Mouse (Mus musculus) limb, embryonic 15.5 days (tissue): ENCODE results near the gene Gpr137c. TPM values are rescaled to one million over a fixed set of nuclear protein-coding genes. Genes with fewer than 3 reads are reported as not detected.

ENCODE experiments used
- ATAC-seq: fragments of 200-750 bp; cut with Nextera tagmentation; 2 replicates; pipeline ENCODE4 v1.8.0; 2017; ENCODE audit warnings: low read depth, moderate TSS enrichment; ENCODE audit not compliant: insufficient number of reproducible peaks, low FRiP score, low TSS enrichment
- H3K27ac ChIP-seq: fragments of 300-500 bp; sonication (generic); 2 replicates; pipeline ENCODE4 v1.5.1; 2015; ENCODE audit warnings: moderate library complexity, mild to moderate bottlenecking, inconsistent platforms
- H3K27me3 ChIP-seq: fragments of 300-500 bp; sonication (generic); 2 replicates; pipeline ENCODE4 v1.6.1; 2015; ENCODE audit warnings: inconsistent platforms
- H3K36me3 ChIP-seq: fragments of 300-500 bp; sonication (generic); 2 replicates; pipeline ENCODE4 v1.6.1; 2015; ENCODE audit warnings: inconsistent platforms
- H3K4me1 ChIP-seq: fragments of 300-500 bp; sonication (generic); 2 replicates; pipeline ENCODE4 v1.6.1; 2015; ENCODE audit warnings: inconsistent platforms
- H3K4me2 ChIP-seq: fragments of 300-500 bp; sonication (generic); 2 replicates; pipeline ENCODE4 v1.6.1; 2015; ENCODE audit warnings: mild to moderate bottlenecking, inconsistent platforms
- H3K4me3 ChIP-seq: fragments of 300-500 bp; sonication (generic); 2 replicates; pipeline ENCODE4 v1.5.1; 2015; ENCODE audit warnings: mild to moderate bottlenecking, inconsistent platforms
- H3K9ac ChIP-seq: fragments of 300-500 bp; sonication (generic); 2 replicates; pipeline ENCODE4 v1.6.1; 2015; ENCODE audit warnings: inconsistent platforms
- H3K9me3 ChIP-seq: fragments of 300-500 bp; sonication (generic); 2 replicates; pipeline ENCODE4 v1.6.1; 2016; ENCODE audit warnings: inconsistent platforms
- WGBS: fragments of 180-500 bp; shearing (Covaris S2); methylation state at CpG from one replicate; pipeline ENCODE4 v1.1.7; 2015; 5-methylcytosine and 5-hydroxymethylcytosine counted together
- polyA plus RNA-seq: library from polyadenylated mRNA; unstranded; fragments of >200 nt; fragmentation: Nextera tagmentation; extraction: Ambion mirVana; gene quantifications from 2 replicates; pipeline ENCODE4 v1.2.1, GENCODE M21; 2015

Gene Gpr137c
- polyA plus RNA-seq, 1 experiment from 2014 or later, result 2.5 TPM

GRCm38 (mm10) chr14:45323320-45323719 lies 103.8 kb downstream of the Gpr137c start:
- WGBS, result 70% methylated on average over 3 of the region's 3 CpGs
- H3K9ac ChIP-seq, result no peak overlapping the region
- H3K4me3 ChIP-seq, result no peak overlapping the region
- H3K9me3 ChIP-seq, result no peaks in the 10 kb centered on the region
- no peak overlapping the region for H3K4me2 ChIP-seq
- H3K36me3 ChIP-seq, result no peaks in the 10 kb centered on the region
- H3K27me3 ChIP-seq, result 0 out of 2 replicates have a peak, but pooled peaks cover 2% of the 10 kb centered on the region
- no peak for ATAC-seq
- H3K27ac ChIP-seq, result no peak overlapping the region
- no peaks in the 10 kb centered on the region for H3K4me1 ChIP-seq

DNA sequence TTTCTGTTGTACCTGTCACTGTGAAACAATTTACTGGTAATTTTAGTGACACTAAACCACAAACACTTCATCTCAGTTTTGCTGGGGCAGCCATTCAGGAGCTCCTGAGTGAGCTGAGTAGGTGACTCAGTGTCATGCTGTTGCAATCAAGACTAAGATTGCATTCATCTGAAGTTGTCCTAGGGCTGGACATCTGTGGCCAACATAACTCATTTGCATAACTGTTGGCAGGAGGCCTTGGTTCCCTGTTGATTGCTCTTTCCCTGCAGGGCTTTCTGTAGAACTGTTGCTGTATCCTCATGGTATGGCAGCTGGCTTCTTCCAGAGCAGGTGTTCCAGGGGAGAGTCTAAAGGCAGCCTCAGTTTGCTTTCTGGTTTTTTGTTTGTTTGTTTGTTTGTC lies 106.0 kb downstream of the Gpr137c start:
- no peaks in the 10 kb centered on the region for H3K36me3 ChIP-seq
- H3K27me3 ChIP-seq, result no peaks in the 10 kb centered on the region
- H3K4me3 ChIP-seq, result no peak overlapping the region
- H3K27ac ChIP-seq, result no peak overlapping the region
- no peaks in the 10 kb centered on the region for H3K9me3 ChIP-seq
- H3K9ac ChIP-seq, result no peak overlapping the region
- ATAC-seq, result no peak
- no peaks in the 10 kb centered on the region for H3K4me1 ChIP-seq
- no peak overlapping the region for H3K4me2 ChIP-seq

- Histone ChIP-seq H3K9me3 (no peaks in the 10 kb centered on the region), H3K9ac (no peak overlapping the region), H3K4me1 (peaks cover 5% of the 10 kb centered on the region; the same call in 1 of the 2 replicates), H3K27me3 (no peaks in the 10 kb centered on the region), H3K4me3 (no peak overlapping the region), H3K27ac (no peak overlapping the region), H3K36me3 (peaks cover 17% of the 10 kb centered on the region), H3K4me2 (no peak overlapping the region)
- ATAC-seq, result no peak
- WGBS, result 88% methylated on average over 4 of the region's 4 CpGs
Measured at GRCm38 (mm10) chr14:45328072-45328713, 108.7 kb downstream of the Gpr137c start.

- no peak for ATAC-seq
- H3K4me1 ChIP-seq, result peaks cover 5% of the 10 kb centered on the region; the same call in 1 of the 2 replicates
- no peaks in the 10 kb centered on the region for H3K27me3 ChIP-seq
- H3K36me3 ChIP-seq, result peaks cover 20% of the 10 kb centered on the region
- H3K9me3 ChIP-seq, result no peaks in the 10 kb centered on the region
- H3K9ac ChIP-seq, result no peak overlapping the region; the same call in 1 of the 2 replicates
- H3K27ac ChIP-seq, result 0 out of 2 replicates have a peak overlapping the region, but pooled peaks have one; percentile 43
- WGBS, result 14% methylated on average over 8 of the region's 8 CpGs
- peak overlapping the region; percentile 51 for H3K4me2 ChIP-seq
- H3K4me3 ChIP-seq, result peak overlapping the region; percentile 88
Measured at GRCm38 (mm10) chr14:45329018-45329588, 109.6 kb downstream of the Gpr137c start.

DNA sequence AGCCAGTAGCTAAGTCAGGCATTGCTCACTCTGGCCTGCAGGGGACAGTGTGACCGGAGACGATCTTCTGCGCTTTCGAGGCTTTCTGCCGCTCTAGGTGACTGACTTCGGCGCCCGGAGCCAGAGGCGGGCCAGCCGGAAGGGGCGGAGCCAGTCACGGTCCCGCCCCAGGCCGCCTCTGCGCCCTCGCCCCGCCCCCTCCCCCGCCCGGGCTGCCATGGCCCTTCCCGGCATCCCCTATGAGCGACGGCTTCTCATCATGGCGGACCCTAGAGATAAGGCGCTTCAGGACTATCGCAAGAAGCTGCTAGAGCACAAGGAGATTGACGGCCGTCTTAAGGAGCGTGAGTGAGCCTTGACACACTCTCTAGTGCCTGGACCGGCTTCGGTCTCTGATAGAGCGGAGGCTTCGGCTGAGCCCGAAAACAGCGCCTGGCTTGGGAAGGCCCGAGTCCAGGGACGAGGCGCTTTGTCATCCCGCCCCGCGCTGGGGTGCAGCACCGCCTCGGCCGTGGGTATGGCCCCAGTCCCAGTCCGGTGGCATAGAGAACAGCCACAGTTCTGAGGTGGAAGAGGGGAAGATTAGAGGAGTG lies 110.2 kb downstream of the Gpr137c start, which contains the start of gene Psmc6:
Gene Psmc6, plus strand, starts transcription at position 200 of the 593 bp plus-strand sequence.
- WGBS, result under 1% methylated on average over 44 of the region's 44 CpGs
- peak within 1 kb of the TSS; percentile 56 for H3K4me2 ChIP-seq
- H3K9ac ChIP-seq, result peak within 1 kb of the TSS; percentile 67
- H3K27ac ChIP-seq, result peak within 1 kb of the TSS; percentile 86
- peaks cover 23% of the 10 kb centered on the region for H3K36me3 ChIP-seq
- peak; percentile 94 for ATAC-seq
- H3K9me3 ChIP-seq, result no peaks in the 10 kb centered on the region
- H3K4me3 ChIP-seq, result peak within 1 kb of the TSS; percentile 88
- peaks cover 5% of the 10 kb centered on the region; the same call in 1 of the 2 replicates for H3K4me1 ChIP-seq
- no peaks in the 10 kb centered on the region for H3K27me3 ChIP-seq

Other genes starting within 250 kb of the Gpr137c start
- 0.68 TPM in 2 replicates for gene Ptger2, start 231.5 kb upstream of the Gpr137c start, polyA plus RNA-seq
- gene Txndc16, start 611 bp downstream of the Gpr137c start, polyA plus RNA-seq, result 15.1 and 16.1 TPM in 2 replicates
- 39.1 and 45.8 TPM in 2 replicates for gene Ero1l, start 99.1 kb downstream of the Gpr137c start, polyA plus RNA-seq
- gene Psmc6, start 110.1 kb downstream of the Gpr137c start, polyA plus RNA-seq, result 131 and 134 TPM in 2 replicates
- 59.8 and 67.0 TPM in 2 replicates for gene Styx, start 131.4 kb downstream of the Gpr137c start, polyA plus RNA-seq
- 41.9 and 45.8 TPM in 2 replicates for gene Gnpnat1, start 185.2 kb downstream of the Gpr137c start, polyA plus RNA-seq